Mouse (Mus musculus) heart, embryonic 16.5 days (tissue): ENCODE measurements at regions not wholly inside any gene's neighbourhood (a gene's known extent, or its start where the extent isn't known, plus 50 kb on each side); places are given as distances from the start of the nearest gene placed in this dataset.

Source experiments
- ATAC-seq: fragments of 200-750 bp; cut with Nextera tagmentation; replicated peaks from 2 replicates; pipeline ENCODE4 v1.8.0; 2017; ENCODE audit warnings: moderate number of reproducible peaks; ENCODE audit not compliant: insufficient read depth, low FRiP score; ENCODE audit errors: extremely low read depth
- H3K27ac ChIP-seq: fragments of 300-500 bp; sonication (generic); 2 replicates; pipeline ENCODE4 v1.5.1; 2014; ENCODE audit warnings: mild to moderate bottlenecking, low read length, control low read depth, moderate library complexity
- H3K27me3 ChIP-seq: fragments of 300-500 bp; sonication (generic); 2 replicates; pipeline ENCODE4 v1.6.1; 2014; ENCODE audit warnings: low read length, mixed read lengths; ENCODE audit not compliant: control insufficient read depth, insufficient read depth
- H3K36me3 ChIP-seq: fragments of 300-500 bp; sonication (generic); 2 replicates; pipeline ENCODE4 v1.6.1; 2014; ENCODE audit not compliant: control insufficient read depth, insufficient read depth
- H3K4me1 ChIP-seq: fragments of 300-500 bp; sonication (generic); 2 replicates; pipeline ENCODE4 v1.6.1; 2014; ENCODE audit warnings: low read length, mixed read lengths; ENCODE audit not compliant: control insufficient read depth, insufficient read depth
- H3K4me2 ChIP-seq: fragments of 300-500 bp; sonication (generic); 2 replicates; pipeline ENCODE4 v1.6.1; 2014; ENCODE audit warnings: low read depth, mild to moderate bottlenecking, control low read depth, low read length
- H3K4me3 ChIP-seq: fragments of 300-500 bp; sonication (generic); 2 replicates; pipeline ENCODE4 v1.5.1; 2014; ENCODE audit warnings: mild to moderate bottlenecking, control low read depth, low read length
- H3K9ac ChIP-seq: fragments of 300-500 bp; sonication (generic); 2 replicates; pipeline ENCODE4 v1.6.1; 2014; ENCODE audit warnings: low read length, control low read depth
- H3K9me3 ChIP-seq: fragments of 300-500 bp; sonication (generic); replicated peaks from 2 replicates; pipeline ENCODE4 v1.6.1; 2016; ENCODE audit warnings: low read length; ENCODE audit not compliant: control insufficient read depth
- WGBS: fragments of 180-500 bp; shearing (Covaris S2); extraction: QIAGEN DNeasy Blood & Tissue Kit; methylation state at CpG from one replicate; pipeline ENCODE4 v1.1.7; 2014; 5-methylcytosine and 5-hydroxymethylcytosine counted together

DNA sequence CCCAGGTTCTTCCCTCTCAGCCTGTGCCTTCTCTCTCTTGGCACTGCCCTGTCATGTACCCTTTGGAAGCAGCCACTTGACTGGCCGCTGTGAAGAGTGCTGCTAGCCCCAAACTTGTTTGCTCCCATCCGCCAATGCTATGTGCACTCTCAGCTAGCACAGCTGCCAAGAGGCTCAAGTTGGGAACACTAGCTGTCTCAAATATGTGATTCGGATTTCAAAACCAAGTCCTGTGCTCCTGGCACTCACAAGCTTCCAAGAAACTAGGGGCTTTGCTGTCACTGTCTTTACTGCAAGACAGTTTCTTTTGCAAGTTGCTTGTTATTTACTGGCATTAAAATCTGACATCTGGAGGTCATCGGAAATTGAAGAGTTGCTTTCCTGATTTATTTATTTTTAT is 138.6 kb upstream of the Sgk1 start:
- Histone ChIP-seq H3K27ac (no peak overlapping the region), H3K9me3 (no peaks in the 10 kb centered on the region), H3K36me3 (no peaks in the 10 kb centered on the region), H3K4me3 (no peak overlapping the region), H3K4me2 (no peak overlapping the region), H3K4me1 (no peaks in the 10 kb centered on the region), H3K9ac (no peak overlapping the region), H3K27me3 (no peaks in the 10 kb centered on the region)
- ATAC-seq: no peak
- 66% methylated on average over 4 of the region's 4 CpGs for WGBS

- H3K9ac ChIP-seq: no peak overlapping the region
- 72% methylated on average over 6 of the region's 6 CpGs for WGBS
- no peak overlapping the region for H3K4me3 ChIP-seq
- H3K9me3 ChIP-seq: no peaks in the 10 kb centered on the region
- no peak for ATAC-seq
- H3K27ac ChIP-seq: no peak overlapping the region
- no peaks in the 10 kb centered on the region for H3K4me1 ChIP-seq
- no peaks in the 10 kb centered on the region for H3K27me3 ChIP-seq
- no peaks in the 10 kb centered on the region for H3K36me3 ChIP-seq
- H3K4me2 ChIP-seq: no peak overlapping the region
These were observed 137.5 kb upstream of the Sgk1 start for GRCm38 (mm10) chr10:21744341-21744955.

DNA sequence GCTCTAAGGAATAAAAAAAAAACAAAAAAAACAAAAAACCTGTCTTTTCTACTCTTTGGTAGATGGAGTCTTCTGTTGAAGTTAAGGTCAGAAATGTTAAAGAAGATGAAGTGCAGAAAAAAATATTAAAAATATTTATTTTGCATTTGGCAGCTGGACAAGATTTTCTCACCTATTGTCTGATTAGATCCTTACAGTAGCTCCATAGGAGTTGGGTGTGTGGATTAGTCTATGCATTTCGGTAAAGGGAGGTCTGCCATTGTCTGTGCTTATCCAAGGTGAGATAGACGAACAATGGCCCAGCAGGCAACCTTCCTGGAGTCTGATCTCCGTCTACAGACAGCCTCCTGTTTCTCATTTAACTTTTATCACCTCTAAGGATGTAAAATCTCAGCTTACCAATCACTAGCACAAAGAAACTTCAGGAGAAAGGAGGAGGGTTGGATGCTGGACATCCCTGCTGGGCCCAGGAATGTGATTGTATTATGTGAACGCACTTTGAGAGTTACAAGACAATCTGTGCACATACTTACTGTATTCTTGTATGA is 136.0 kb upstream of the Sgk1 start:
- H3K36me3 ChIP-seq: no peaks in the 10 kb centered on the region
- no peak for ATAC-seq
- H3K27ac ChIP-seq: no peak overlapping the region
- no peaks in the 10 kb centered on the region for H3K27me3 ChIP-seq
- H3K4me1 ChIP-seq: no peaks in the 10 kb centered on the region
- H3K4me2 ChIP-seq: no peak overlapping the region
- H3K4me3 ChIP-seq: no peak overlapping the region
- H3K9me3 ChIP-seq: no peaks in the 10 kb centered on the region
- no peak overlapping the region for H3K9ac ChIP-seq
- whole genome bisulfite sequencing: 42% methylated on average over 4 of the region's 4 CpGs

DNA sequence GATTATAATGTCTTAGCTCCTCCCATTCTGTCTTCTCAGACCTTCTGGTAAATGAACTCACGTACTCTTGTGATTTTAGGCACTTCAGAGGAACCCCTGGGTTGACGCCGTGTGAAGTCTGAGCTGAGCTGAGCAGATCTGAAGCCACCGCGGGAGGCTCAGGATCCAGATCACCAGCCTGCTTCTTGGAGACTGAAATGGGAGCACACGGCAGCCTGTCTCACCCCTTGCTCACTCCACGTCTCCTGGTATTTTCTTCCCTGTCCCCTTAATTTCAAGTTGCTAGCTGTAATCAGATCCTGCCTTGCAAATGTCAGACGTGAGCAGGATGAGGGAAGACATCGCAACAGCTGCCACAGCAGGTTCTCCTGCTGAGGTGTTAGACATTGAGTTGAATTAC is 135.3 kb upstream of the Sgk1 start:
- ATAC-seq: no peak
- H3K27ac ChIP-seq: no peak overlapping the region
- no peak overlapping the region for H3K4me3 ChIP-seq
- no peak overlapping the region for H3K9ac ChIP-seq
- 15% methylated on average over 9 of the region's 9 CpGs for WGBS
- H3K4me2 ChIP-seq: no peak overlapping the region
- H3K9me3 ChIP-seq: no peaks in the 10 kb centered on the region
- H3K36me3 ChIP-seq: no peaks in the 10 kb centered on the region
- no peaks in the 10 kb centered on the region for H3K27me3 ChIP-seq
- no peaks in the 10 kb centered on the region for H3K4me1 ChIP-seq

GRCm38 (mm10) chr10:21751326-21751725 is 130.7 kb upstream of the Sgk1 start:
- no peak for ATAC-seq
- WGBS: 65% methylated on average over 6 of the region's 6 CpGs
- H3K4me2 ChIP-seq: no peak overlapping the region

DNA sequence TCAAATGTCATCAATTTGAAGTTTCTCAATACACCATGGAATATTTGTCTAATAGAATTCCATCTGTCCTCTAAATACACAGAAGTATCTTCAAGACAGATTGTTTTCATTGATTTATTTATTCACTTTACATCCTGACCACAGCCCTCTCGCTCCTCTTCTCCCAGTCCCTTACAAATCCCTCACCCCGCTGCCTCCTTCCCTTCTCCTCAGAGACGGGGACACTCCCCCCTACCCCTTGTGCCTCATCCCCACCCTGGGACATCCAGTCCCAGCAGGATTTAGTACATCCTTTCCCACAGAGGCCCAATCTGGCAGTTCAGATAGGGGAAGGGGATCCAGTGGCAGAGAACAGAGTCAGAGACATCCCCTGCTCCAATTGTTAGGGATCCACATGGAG is 129.6 kb upstream of the Sgk1 start:
- Histone ChIP-seq H3K4me3 (no peak overlapping the region), H3K9ac (no peak overlapping the region), H3K4me1 (no peaks in the 10 kb centered on the region), H3K27me3 (no peaks in the 10 kb centered on the region), H3K36me3 (no peaks in the 10 kb centered on the region), H3K9me3 (no peaks in the 10 kb centered on the region), H3K4me2 (no peak overlapping the region), H3K27ac (no peak overlapping the region)
- 62% methylated on average over 3 of the region's 3 CpGs for WGBS
- no peak for ATAC-seq

More at GRCm38 (mm10) chr10:21751326-21751725, 130.7 kb upstream of the Sgk1 start:
- Histone ChIP-seq H3K9ac (no peak overlapping the region), H3K27ac (no peak overlapping the region), H3K9me3 (no peaks in the 10 kb centered on the region), H3K27me3 (no peaks in the 10 kb centered on the region), H3K4me3 (no peak overlapping the region), H3K4me1 (no peaks in the 10 kb centered on the region), H3K36me3 (no peaks in the 10 kb centered on the region)

GRCm38 (mm10) chr10:21754763-21755548 is 127.0 kb upstream of the Sgk1 start:
- Histone ChIP-seq H3K27ac (no peak overlapping the region), H3K9me3 (no peaks in the 10 kb centered on the region), H3K4me1 (no peaks in the 10 kb centered on the region), H3K9ac (no peak overlapping the region), H3K4me2 (no peak overlapping the region), H3K4me3 (no peak overlapping the region), H3K36me3 (no peaks in the 10 kb centered on the region), H3K27me3 (no peaks in the 10 kb centered on the region)
- ATAC-seq: no peak
- WGBS: 71% methylated on average over 12 of the region's 12 CpGs

GRCm38 (mm10) chr10:21755717-21756116 is 126.3 kb upstream of the Sgk1 start:
- no peak overlapping the region for H3K9ac ChIP-seq
- no peaks in the 10 kb centered on the region for H3K9me3 ChIP-seq
- H3K4me2 ChIP-seq: no peak overlapping the region
- no peak for ATAC-seq
- H3K36me3 ChIP-seq: no peaks in the 10 kb centered on the region
- H3K27me3 ChIP-seq: no peaks in the 10 kb centered on the region
- H3K27ac ChIP-seq: no peak overlapping the region
- 87% methylated on average over 4 of the region's 4 CpGs for WGBS
- H3K4me3 ChIP-seq: no peak overlapping the region
- no peaks in the 10 kb centered on the region for H3K4me1 ChIP-seq

- no peak overlapping the region for H3K27ac ChIP-seq
- H3K4me2 ChIP-seq: no peak overlapping the region
- H3K9me3 ChIP-seq: no peaks in the 10 kb centered on the region
- no peaks in the 10 kb centered on the region for H3K36me3 ChIP-seq
- ATAC-seq: no peak
- H3K9ac ChIP-seq: no peak overlapping the region
- 90% methylated on average over 7 of the region's 7 CpGs for WGBS
- H3K4me1 ChIP-seq: no peaks in the 10 kb centered on the region
- H3K27me3 ChIP-seq: no peaks in the 10 kb centered on the region
- H3K4me3 ChIP-seq: no peak overlapping the region
These were observed 125.2 kb upstream of the Sgk1 start for GRCm38 (mm10) chr10:21756811-21757210.
